Mouse (Mus musculus) ovary, postnatal 14 days (tissue): ENCODE measurements around the gene Lgals12.
A peak's percentile ranks its signal among the peaks of the same experiment; 100 is the strongest.

Source experiments
- DNase-seq: peaks from one replicate; pipeline ENCODE4 v3.0.0; 2022; ENCODE audit warnings: low spot score

Lgals12 gene

DNA sequence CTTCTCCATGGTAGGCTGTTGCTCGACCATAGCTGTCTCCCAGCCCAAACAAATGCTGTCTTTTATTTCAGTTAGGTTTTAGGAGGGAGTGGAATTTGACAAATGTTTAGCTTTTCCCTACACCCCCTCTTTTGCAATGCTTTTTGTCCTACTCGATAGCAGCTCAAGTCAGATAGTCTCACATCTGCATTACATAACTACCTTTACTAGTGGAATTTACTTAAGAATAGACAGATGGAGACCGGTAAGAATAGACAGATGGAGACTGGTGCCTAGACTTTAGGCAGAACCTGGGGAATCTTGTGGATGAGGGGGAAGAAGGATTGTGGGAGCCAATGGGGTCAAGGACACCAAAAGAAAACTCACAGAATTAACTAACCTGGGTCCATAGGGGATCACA lies 23.4 kb downstream of the Lgals12 start:
- DNase-seq: no peak

GRCm38 (mm10) chr19:7583101-7583500 lies 23.9 kb downstream of the Lgals12 start:
- DNase-seq: no peak

- DNase-seq: no peak
Observed at GRCm38 (mm10) chr19:7581042-7581441, 26.0 kb downstream of the Lgals12 start.

DNA sequence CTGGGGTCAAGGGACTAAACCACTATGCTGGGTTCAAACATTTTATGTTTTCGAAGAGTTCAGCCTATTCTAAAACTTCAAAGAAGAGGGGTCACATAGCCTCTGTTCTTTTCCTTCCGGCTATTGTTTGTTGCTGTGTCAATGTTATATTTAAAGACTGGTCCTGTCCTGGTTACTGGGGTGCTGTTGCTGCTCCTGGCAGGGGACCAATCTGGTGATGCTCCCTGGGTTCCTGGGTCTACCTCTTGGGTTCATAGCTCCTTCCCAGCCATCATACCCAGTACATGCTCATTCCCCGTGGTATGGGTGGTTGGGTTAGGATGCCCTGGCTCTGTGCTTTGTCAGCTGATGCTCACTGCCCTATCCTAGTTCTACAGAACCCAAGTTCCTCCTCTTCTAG lies 29.3 kb downstream of the Lgals12 start:
- DNase-seq: no peak

DNA sequence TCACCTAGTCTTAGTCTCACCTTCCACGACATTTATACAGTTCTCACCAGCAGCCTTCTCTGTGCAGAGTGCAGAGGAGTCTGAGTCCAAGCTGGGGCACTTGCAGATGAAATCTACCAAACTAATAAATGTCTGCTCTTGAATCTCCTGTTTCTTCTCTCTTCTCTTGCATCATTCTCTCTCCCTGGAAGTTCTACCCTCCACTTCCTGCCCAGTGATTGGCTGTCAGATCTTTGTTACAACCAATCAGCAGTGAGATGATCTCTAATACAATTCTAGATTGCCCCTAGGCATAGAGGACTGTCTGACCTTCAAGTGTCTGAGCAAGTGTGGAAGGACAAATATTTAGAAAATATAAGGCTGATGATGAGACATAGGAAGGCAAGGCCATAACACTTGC lies 30.8 kb downstream of the Lgals12 start:
- no peak for DNase-seq

GRCm38 (mm10) chr19:7569650-7570049 lies 37.3 kb downstream of the Lgals12 start:
- DNase-seq: no peak

DNA sequence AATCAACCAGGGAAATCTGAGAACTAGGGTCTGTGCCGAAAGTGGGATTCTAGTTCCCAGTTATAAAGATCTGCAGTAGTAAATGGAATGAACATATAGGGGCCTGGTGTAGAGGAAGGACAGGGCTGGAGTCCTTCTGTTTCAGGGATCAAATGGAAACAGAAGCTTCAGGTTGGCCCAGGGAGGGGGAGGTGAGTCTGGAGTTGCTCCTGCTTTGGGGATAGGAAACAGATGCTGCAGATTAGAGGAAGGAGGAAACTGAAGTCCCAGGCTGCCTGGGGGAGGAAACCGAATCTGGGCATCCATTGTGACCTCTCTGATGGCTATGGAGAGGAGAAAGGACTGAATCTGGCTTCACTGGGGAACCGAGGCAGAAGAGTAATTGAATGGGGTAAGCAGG lies 38.6 kb downstream of the Lgals12 start:
- no peak for DNase-seq

DNA sequence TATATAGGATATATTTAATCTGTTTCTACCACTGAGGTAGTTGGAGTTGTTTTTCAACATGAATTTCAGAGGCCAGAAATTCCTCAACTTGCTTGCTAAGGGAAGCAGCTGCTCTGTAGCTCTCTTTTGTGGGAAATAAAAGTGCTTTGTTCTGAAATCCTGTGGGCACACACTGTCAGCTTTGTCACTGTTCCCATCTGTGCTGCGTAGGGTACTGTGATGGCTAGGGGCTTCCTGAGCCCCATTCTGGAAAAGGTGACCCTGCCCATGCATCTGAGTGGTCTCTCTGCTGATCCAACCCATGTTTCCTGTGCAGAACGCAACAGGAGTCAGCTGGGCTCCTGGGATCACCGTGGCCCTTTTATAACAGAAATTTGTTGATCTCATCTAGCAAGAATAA lies 40.2 kb downstream of the Lgals12 start:
- no peak for DNase-seq

GRCm38 (mm10) chr19:7564457-7564856 lies 42.5 kb downstream of the Lgals12 start:
- no peak for DNase-seq

DNA sequence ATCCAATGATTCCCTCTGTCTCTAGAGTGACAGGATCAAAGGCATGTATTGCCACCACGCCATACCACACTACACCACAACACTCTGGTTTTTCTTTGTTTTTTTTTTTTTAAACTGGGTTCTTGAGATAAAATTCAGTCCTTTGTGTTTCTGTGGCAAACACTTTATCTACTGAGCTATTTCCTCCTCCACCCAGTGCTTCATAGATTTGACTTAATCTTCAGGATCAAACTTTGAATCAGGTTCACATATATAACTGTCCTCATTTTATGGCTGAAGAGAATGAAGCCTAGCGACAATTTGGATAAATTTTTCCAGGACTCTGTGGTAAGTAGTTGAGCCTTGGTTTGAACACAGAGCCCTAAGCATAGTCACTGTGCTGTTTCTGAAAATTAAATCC lies 43.3 kb downstream of the Lgals12 start:
- DNase-seq: no peak

- no peak for DNase-seq
Observed at GRCm38 (mm10) chr19:7562601-7563129, 44.3 kb downstream of the Lgals12 start.

GRCm38 (mm10) chr19:7561456-7561855 lies 45.5 kb downstream of the Lgals12 start:
- DNase-seq: no peak

GRCm38 (mm10) chr19:7559986-7560385 lies 47.0 kb downstream of the Lgals12 start:
- no peak for DNase-seq

DNA sequence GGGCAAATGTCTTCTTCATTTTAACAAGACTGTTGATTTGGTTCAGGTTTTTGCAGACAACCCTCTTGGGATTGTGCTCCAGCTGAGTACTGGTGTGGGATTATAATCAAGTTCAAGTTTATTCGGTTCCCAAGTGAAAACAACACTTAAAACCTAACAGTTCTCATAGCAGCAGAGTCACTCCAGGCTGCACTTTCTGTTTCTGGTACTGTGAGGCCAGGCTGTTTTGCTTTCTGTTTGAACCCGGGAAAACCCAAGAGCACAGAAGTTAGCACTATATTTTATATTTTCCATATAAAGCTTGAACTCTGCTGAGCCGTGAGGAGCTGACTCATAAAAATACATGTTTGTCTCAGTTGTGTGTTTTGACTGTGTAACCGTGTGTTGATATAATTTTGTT lies 48.3 kb downstream of the Lgals12 start:
- no peak for DNase-seq

DNA sequence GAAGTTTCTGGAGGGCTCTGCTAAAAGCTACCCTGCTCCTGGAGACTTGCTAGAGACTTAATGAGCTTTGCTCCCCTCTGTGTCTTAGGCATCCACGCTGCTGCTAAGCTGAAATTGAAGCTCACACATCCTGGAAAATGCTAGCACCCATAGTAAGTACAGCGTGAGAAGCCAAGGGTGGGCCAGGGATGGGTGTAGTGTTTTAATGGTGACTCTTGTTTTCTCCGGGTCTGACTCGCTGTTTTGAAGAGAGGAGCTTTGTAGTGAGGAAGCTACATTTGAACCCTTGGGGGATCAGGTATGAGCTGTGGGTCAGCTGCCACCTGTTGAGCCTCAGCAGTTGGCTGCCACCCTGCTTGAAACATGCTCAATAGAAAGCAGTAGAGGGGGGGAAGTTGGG lies 49.1 kb downstream of the Lgals12 start:
- no peak for DNase-seq

DNA sequence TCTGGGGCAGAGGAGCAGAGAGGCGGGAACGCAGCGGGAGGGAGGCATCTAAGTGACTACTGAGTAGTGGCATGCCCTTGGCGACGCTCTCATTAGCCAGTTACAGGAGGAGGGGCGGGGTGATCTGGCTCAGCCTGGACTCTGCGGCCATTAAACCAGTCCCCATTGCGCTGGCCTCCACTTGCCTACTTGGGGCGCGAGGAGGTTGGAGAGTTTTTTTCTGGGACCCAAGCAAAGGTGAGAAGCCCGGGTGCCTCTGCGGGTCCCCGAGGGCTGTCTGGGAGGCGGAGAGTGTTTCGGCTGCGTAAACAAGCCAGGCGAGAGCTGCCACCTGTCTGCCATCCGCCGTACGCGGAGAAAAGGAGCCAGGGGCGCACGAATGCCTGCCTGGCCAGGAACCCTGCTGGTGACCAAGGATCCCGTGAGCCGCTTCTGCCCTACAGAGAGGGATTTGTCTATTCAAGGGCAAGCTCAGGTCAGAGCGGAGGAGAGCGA lies 49.6 kb downstream of the Lgals12 start, which contains the start of gene Pla2g16:
Pla2g16 (plus strand) TSS at position 132 of the 495 bp plus-strand sequence.
- peak; percentile 50 for DNase-seq

DNA sequence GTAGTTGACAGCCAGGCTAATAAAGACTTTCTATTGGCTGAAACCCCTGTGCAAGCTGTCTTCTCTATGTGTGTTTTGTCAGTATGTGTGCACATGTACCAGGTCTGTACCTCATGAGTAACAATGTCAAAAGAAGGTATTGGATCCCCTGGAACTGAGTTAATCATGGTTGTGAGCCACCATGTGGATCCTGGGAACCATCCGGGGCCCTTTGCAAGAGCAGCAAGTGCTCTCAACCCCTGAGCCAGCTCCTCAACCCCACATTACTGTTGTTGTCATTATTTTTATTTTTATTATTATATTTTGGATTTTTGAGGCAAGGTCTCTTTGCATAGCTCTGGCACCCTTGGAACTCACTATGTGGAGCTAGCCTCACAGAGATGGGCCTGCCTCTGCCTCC lies 50.4 kb downstream of the Lgals12 start:
- no peak for DNase-seq

GRCm38 (mm10) chr19:7554881-7555280 lies 52.1 kb downstream of the Lgals12 start:
- DNase-seq: no peak

- no peak for DNase-seq
Observed at GRCm38 (mm10) chr19:7553441-7553840, 53.6 kb downstream of the Lgals12 start.

DNA sequence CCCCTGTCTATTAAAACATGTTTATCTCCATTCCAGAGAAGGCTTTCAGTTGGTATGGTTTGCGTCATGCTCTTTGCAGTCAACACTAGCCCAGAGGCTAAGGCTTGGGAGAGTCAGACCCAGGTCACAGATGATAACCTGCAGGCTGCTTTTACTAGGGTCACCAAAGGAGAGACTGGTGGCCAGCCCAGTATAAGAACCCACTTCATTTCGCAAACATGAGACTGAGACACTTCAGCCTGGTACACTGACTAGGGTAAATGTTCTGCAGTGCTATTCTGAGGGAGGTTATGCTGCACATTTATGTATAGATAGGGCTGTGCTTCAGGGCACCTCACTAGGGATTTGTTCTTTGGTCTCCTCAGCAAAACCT lies 54.7 kb downstream of the Lgals12 start:
- no peak for DNase-seq

GRCm38 (mm10) chr19:7551550-7552300 lies 55.3 kb downstream of the Lgals12 start:
- DNase-seq: no peak

DNA sequence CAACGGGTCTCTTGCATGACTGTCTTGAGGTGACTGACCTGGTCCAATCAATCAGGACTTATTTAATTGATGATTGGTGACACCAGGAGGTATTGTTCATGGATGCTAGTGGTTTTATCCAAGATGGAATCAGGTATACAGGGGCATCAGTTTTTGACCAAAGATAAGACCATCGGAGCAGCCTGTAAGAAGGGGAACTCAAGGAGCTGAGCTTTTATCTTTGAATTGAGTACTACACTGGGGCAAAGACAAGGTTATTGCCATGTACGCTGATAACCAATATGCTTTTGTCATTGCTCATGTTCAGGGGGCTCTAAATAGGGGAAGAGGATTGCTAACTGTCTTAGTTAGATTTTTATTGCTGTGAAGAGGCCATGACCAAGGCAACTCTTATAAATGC lies 58.1 kb downstream of the Lgals12 start:
- no peak for DNase-seq
